Mouse (Mus musculus): ENCODE measurements around the gene Tmem200b.

The Tmem200b gene

GRCm38 (mm10) chr4:131910237-131910994 is 11.2 kb upstream of the Tmem200b start:
- DNase-seq (ENCODE audit: low spot score in 2 of 2), result no peak

- DNase-seq (ENCODE audit: low spot score in 2 of 2), result no peak
Observed at GRCm38 (mm10) chr4:131911521-131911920, 10.1 kb upstream of the Tmem200b start.

DNA sequence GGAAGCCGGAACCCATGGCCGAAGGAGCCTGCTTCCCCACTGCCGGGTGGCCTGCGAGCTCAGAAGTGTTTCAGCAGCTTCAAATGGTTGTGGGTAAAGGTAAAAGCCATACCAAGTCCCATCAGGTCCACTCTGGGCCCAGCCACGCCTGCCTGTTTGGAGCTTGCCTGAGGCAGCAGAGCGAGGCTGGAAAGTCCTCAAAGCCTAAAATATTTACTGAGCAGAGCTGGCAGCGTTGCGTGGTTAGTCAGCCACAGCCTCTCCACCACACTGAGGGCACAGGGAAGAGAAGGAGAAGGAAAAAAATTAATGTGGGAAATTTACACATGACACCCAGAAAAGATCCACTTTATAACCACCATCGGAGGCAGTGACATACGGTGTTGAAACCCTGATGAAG is 8.0 kb upstream of the Tmem200b start:
- no peak for DNase-seq (ENCODE audit: low spot score in 2 of 2)

GRCm38 (mm10) chr4:131914046-131914643 is 7.4 kb upstream of the Tmem200b start:
- DNase-seq (ENCODE audit: low spot score in 2 of 2), result no peak

GRCm38 (mm10) chr4:131914891-131915469 is 6.6 kb upstream of the Tmem200b start:
- DNase-seq (ENCODE audit: low spot score in 2 of 2), result no peak

- DNase-seq (ENCODE audit: low spot score in 2 of 2), result no peak
Observed at GRCm38 (mm10) chr4:131915821-131916328, 5.7 kb upstream of the Tmem200b start.

DNA sequence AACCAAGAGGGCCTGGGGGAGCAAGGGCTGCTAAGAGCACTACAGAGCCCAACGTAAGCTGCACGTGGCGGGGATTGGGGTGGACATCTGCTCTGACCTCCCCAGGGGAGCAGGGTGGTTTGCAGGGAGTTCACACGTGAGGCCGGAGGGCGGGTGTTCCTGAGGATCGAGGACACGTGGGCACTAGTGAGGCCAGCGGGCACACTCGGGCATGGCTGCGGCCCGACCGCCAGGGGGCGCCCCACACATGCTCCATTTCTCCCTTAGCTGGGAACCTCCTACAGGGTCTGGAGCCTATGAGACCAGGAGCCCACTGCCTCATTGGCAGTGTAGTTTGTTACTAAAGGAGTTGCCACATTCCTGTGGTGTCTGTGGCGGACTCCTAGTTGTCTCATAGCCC is 5.1 kb upstream of the Tmem200b start:
- DNase-seq (ENCODE audit: low spot score in 2 of 2), result peak in 1 of 2 experiments; percentile 68

DNA sequence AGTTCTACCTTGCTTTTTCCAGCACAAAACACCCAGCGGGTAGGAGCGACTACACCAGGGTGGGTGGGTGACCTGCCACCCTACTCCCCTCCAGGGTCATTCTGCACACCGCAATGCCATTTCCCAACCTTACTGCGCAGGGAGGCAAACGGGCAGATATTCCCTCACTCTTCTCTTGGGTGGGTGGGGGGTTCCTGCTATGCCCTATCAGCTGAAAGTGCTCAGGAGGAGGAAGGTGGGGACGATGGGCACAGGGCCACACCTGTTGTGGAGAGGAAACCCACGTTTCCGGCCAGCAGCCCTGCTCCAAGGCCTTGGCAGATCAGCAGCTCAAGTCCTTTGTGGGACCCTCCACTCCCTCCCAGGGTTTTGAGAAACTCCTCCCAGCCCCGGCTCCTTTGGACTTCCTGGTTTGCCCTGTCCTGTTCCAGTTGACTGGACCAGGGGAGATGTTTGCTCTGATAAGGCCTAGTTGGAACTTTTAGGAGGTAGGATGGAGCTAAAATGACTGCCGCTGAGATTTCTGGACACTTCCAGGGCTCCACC is 4.5 kb upstream of the Tmem200b start:
- no peak for DNase-seq (ENCODE audit: low spot score in 2 of 2)

- DNase-seq (ENCODE audit: low spot score in 2 of 2), result no peak
Observed at GRCm38 (mm10) chr4:131918026-131918533, 3.5 kb upstream of the Tmem200b start.

GRCm38 (mm10) chr4:131918711-131919500 is 2.7 kb upstream of the Tmem200b start:
- DNase-seq (ENCODE audit: low spot score in 2 of 2), result no peak

GRCm38 (mm10) chr4:131919506-131920140 is 1.9 kb upstream of the Tmem200b start:
- no peak for DNase-seq (ENCODE audit: low spot score in 2 of 2)

DNA sequence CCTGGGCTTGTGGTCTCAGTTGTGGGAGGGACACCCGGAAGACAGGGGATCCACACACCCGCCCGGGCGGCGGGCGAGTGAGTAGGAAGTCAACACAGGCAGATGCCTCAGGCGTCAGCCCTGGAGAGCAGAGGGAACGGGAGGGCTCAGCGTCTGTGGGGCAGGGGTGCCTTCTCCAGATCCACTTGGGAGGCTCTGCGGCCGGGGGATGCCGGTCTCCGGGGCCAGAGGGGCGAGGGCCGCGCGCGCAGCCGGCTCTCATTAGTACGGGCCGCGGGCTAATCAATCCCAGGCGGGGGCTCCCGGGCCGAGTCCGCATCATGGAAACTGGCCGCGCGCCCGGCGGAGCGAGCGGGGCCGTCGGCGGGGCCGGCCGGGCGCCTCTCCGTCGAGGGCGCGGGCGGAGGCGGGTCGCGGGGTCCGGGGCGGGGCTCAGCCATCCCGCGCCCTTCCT is 1.4 kb upstream of the Tmem200b start:
- DNase-seq (ENCODE audit: low spot score in 2 of 2), result no peak

DNA sequence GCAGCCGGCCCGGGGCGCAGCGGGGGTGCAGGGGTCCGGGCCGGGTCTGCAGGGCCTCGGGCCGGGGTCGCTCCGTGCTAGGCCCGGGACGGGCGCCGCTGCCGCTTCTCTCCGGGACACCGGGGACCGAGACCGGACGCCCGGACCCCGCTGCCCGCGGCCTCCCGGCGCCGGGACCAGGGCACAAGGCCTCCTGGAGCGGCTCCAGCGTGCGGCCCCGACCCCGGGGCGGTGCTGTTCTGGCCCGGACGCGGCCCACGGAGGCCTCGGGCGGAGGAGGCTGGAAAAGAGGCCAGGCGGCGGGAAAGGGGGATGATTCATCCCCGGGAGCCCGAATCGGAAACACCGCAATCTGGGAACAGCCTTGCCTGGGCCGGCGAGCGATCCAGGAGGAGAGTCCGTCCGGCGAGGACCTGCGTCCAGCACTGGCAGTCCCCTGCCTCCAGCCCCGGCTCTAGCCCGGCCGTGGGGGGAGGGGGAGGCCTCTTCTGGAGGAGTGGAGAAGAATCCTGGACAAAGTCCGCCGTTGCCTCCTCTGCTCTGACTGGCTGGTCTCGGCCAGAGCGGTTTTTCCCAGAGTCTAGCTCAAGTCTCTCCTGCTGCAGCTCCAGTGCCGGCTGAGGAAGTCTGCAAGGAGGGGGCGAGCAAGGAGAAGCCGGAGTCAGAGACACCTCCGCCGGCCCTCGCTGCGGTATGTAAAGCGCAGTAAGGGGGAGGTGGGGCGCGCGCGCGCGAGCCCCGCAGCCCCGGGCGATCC is 798 bp upstream of the Tmem200b start:
- no peak for DNase-seq (ENCODE audit: low spot score in 2 of 2)

GRCm38 (mm10) chr4:131922404-131922803 is 833 bp downstream of the Tmem200b start:
- DNase-seq (ENCODE audit: low spot score in 2 of 2), result no peak

DNA sequence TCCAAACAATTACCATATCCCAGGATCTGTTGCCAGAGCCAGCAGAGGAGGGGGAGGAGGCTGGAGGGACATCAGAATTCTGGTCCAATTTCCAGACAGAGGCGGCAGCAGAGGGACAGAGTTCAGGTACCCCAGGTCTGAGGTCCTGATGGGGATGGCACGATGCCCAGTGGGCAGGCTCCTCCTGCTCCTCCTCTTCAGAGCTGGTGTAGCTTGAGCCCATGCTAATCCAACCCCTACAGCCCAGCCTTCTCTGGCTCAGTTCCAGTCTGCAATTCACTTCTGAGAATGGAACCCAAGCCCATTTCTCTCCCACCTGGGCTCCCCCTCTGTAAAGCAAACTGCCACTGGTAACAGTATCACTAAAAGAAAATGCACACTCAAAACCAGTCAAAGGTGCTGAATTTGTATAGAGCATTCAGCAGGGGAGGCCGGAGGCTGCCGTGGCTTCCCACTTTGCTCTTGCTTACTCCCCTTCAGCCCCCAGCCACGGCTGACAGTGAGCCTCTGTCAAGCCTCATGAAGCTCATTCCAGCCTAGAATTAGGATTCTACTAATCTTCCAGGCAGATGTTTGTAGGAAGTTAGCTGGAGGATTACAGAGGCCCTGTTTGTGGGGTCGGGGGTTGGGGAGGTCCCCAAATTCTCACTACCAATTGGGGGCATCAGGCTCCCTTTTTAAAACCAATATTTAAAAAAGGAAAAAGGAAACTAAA is 2.7 kb downstream of the Tmem200b start:
- DNase-seq (ENCODE audit: low spot score in 2 of 2), result no peak

DNA sequence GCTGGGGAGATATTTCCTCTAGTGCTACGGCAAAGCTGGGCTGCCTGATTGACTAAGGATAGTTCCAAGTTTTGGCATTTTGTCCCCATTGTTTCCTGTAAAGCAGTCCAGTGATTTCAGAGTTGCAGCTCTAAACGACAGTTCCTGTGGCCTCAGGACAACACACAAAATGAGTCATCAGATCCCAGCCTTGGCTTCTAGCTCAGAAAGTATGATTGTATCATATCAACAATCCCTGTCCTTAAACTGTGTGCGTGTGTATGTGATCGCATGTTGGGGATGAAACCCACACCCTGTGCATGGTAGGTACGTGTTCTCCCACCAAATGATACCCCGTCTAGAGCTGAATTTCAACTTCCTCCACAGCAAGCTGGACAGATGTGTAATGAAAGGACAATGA is 7.6 kb downstream of the Tmem200b start:
- DNase-seq (ENCODE audit: low spot score in 2 of 2), result no peak

GRCm38 (mm10) chr4:131939459-131939858 is 17.9 kb downstream of the Tmem200b start:
- no peak for DNase-seq (ENCODE audit: low spot score in 2 of 2)

GRCm38 (mm10) chr4:131940846-131941245 is 19.3 kb downstream of the Tmem200b start:
- DNase-seq (ENCODE audit: low spot score in 2 of 2), result no peak

GRCm38 (mm10) chr4:131947848-131948247 is 26.3 kb downstream of the Tmem200b start:
- DNase-seq (ENCODE audit: low spot score in 2 of 2), result no peak

DNA sequence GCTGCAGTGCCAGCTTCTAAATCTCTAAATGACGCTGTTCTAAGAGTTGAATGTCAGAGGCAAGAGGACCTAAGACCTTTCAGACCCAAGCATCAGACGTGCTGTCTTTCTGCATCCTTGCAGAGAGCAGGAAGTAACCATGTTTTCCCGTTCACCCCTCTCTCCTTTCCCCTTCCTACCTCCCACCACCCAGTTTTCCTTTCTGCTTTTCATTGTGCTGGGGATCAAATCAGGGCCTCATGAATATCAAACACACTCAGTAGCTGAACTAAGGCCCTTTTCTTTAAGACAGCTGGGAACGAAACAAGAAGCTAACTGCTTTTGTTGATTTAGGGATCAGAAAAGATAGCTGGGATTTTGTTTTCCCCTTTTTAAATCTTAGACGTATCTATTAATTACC is 28.3 kb downstream of the Tmem200b start:
- DNase-seq (ENCODE audit: low spot score in 2 of 2), result no peak
